Mouse (Mus musculus) embryonic stem cell, embryonic (primary cell): ENCODE measurements at regions not wholly inside any gene's neighbourhood (a gene's known extent, or its start where the extent isn't known, plus 50 kb on each side); places are given as distances from the start of the nearest gene placed in this dataset.

Experiments used
- CTCF ChIA-PET, 4 experiments: fragments of 300-600 bp in 2 of 4; fragments of 350-600 bp in 2 of 4; sonication (Branson Sonifier 250); formaldehyde crosslinking; loops; one replicate each; lab custom pipeline; 2022; ENCODE audit warnings: inconsistent platforms in 2 of 4; lab: Charles Lee
- POLR2A ChIA-PET, 4 experiments: fragments of 300-600 bp in 2 of 4; fragments of 350-600 bp in 2 of 4; sonication (Branson Sonifier 250); formaldehyde crosslinking; loops; one replicate each; lab custom pipeline; 2022; ENCODE audit warnings: antibody characterized with exemption in 4 of 4, inconsistent platforms in 1 of 4; lab: Charles Lee

DNA sequence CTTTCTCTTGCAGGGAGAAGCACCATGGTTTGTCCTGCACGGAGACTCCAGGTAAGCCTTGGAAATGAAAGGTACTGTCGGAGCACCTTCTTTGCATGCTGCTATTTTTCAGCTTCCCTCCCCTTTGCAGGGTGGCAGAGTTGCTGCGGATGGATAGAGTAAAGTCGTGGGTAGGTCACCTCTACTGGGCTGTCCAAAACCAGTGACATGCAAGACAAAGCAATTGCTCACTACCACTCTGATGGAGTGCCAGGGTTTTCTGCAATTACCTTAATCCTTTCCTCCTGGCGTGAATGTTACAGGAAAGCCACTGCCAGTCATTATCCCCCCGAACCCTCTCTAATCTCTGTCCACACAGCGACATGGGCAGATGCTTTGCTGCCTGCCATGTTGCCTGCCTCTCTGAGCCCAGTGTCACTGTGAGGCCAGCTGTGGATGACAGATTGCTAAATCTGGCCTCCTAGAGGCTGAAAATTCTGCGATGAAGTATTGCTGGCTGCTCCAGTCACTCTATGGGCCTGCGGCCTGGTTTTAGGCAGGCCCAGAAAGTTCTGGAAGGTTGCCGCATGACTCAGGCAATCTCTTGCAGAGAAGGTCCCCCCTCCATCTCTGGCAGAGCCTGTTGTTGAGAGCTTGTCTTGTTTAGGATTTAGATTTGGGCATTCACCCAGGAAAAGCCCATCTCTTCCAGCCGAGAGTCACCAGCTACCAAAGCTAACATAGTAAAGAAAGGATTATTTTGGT lies 54.1 kb upstream of the Sod3 start:
- ChIA-PET POLR2A (no interaction called here), CTCF (no interaction called here)

DNA sequence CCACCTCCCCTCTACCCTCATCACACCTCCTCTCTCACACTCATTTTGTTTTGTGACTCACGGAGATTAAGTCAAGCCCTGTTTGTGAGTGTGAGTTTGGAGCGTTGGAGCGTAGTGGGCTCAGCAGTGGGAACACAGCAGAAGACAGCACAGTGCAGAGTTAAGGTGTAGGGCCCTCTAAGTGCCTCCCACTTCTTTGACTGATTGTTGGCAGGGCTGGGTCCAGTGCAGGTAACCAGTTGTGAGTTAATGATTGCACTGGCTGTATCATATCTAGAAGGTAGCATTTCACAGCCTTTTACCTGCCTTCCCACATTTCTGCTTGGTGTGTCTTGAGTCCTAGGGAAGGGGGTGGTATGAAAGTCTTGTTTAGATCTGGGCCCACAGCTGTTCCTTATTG lies 67.3 kb upstream of the Sod3 start:
- POLR2A ChIA-PET, result interaction anchor here in 1 of 4 experiments (1.1 kb wide), 1 partner anchor 106 kb away, joined by 3 read pairs; the partner anchor contains the start of gene Dhx15

GRCm38 (mm10) chr5:52294466-52294865 lies 69.1 kb upstream of the Sod3 start:
- POLR2A ChIA-PET, result no interaction called here
- CTCF ChIA-PET, result no interaction called here

More for the DNA sequence above, 67.3 kb upstream of the Sod3 start:
- CTCF ChIA-PET, result no interaction called here

GRCm38 (mm10) chr5:52288319-52288718 lies 75.3 kb upstream of the Sod3 start:
- ChIA-PET CTCF (no interaction called here), POLR2A (no interaction called here)

DNA sequence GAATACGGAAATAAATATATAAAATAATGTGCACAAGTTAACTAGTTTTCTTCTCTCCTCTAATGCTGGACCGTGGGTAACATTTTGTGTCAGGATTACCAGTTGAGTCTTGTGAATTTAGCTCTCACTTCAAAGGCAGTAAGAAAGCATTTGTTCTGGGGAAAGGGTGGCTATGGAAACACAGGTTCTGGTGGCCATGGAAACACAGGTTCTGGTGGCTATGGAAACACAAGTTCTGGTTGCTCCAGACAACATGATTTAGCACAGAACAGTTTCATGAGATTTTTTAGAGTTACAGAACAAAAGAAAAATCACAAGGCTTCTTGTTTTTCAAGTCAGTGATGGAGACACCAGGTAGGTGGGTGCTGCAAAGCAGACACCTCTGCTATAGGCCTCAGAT lies 82.7 kb upstream of the Sod3 start:
- ChIA-PET POLR2A (no interaction called here), CTCF (no interaction called here)

DNA sequence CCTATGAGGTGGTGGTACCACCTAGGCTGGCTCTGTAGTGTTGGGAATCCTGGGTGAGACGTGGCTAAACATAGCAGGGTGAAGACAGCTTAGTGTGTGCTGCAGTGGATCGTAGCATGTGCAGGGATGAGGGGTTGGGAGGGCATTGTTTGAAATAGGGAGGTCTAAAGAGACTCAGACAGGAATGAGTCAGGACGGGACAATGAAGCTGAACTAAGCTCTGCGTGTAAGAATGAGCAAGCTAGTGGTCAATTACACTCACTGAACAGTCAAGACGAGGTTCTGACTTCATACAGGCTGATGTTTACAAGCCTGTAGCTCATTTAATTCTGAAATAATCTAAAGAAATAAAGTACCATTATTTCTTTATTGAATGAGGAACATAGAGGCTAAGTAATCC lies 85.5 kb upstream of the Sod3 start:
- ChIA-PET POLR2A (no interaction called here), CTCF (no interaction called here)

GRCm38 (mm10) chr5:52263214-52263613 lies 72.9 kb upstream of the Dhx15 start:
- ChIA-PET CTCF (no interaction called here), POLR2A (interaction anchor here in 2 of 4 experiments (0.5 to 0.6 kb wide), 2 partner anchors 31 to 73 kb away, joined by 3 read pairs; partner anchors contain the start of gene Dhx15 (in 1 of the 2))

DNA sequence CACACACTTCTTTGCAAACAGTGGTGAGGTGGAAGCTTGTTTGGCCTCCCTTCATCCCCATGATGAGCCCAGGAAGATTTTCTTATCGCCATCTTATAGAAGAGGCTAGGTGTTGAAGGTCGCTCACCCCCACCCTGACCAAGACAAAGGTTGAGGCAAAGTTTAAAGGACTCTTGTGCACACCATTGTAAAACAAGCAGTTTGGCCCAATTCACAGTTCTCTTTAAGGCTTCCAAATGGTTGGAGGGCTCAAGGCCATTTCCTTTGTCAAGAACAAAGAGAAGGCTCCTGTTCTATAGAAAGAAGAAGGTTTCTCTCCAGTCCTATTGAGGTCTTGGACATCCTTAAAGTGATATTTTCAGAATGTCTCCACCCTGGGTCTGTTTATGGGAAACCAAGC lies 67.8 kb upstream of the Dhx15 start:
- ChIA-PET POLR2A (no interaction called here), CTCF (interaction anchor here in 2 of 4 experiments (0.7 to 1.3 kb wide), 2 partner anchors 13 to 564 kb away, joined by 4 read pairs; no protein-coding TSS in a partner anchor)

DNA sequence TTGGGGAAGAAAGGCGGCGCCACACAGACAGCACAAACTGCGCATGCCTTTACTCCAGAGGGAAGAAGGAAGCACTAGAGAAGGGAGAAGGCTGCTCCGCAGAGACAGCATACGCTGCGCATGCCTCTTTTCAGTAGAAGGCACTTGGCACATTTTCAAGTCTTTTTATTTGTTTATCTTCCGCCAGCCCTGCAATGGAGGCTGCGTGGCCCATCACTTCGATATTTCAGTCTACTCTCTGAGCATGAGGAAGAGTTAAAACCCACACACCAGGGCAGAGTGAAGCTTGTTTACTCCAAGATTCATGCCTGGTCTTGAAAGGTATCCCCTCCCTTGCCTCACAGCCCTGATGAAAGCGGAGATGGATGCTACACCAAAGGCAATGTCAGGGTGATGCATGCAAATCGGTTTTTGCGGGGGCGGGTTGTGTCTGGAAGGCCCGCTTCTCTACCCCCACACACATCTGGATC lies 64.3 kb upstream of the Dhx15 start:
- POLR2A ChIA-PET, result interaction anchor here in 1 of 4 experiments (1.1 kb wide), 1 partner anchor 64 kb away, joined by 3 read pairs; the partner anchor contains the start of gene Dhx15
- CTCF ChIA-PET, result no interaction called here

DNA sequence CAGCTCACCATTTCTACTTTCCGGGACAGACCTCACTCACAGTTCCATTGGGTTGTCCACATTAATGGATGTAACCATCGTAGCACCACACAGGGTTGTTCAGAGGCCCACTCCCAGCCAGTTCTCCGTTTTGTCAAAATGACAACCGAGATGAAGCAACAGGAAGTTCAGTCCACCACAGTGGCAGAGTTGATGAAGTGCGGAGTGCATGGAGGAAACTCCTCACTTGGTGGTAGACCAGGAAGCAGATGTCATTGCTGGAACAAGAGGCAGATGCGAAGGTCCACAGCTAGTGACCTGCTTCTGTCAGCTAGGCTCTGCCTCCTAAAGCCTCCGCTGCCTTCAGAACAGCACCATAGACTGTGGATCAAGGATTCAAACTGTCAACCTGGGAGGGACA lies 59.5 kb upstream of the Dhx15 start:
- ChIA-PET POLR2A (no interaction called here), CTCF (no interaction called here)

DNA sequence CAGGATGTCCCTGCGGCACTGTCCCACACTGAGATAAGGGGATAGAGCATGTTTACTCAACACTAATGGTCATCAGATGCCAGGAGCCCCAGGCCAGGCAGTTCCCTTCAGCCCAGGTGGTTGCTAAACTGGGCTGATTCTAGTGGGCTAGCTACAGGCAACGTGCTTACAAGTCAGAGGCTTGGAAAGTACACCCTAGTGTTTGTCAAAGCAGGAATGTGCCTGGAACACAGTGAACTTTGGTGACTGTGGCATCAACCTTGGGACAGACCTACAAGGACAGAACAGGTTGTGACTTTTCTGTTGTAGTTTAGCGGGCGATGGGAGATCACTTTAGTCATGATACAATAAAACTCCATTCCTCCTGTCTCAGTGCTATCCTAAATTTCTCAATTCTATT lies 53.6 kb upstream of the Dhx15 start:
- ChIA-PET CTCF (no interaction called here), POLR2A (interaction anchor here in 2 of 4 experiments (0.6 to 1.3 kb wide), 2 partner anchors 11 to 124 kb away, joined by 3 read pairs; no protein-coding TSS in a partner anchor)

DNA sequence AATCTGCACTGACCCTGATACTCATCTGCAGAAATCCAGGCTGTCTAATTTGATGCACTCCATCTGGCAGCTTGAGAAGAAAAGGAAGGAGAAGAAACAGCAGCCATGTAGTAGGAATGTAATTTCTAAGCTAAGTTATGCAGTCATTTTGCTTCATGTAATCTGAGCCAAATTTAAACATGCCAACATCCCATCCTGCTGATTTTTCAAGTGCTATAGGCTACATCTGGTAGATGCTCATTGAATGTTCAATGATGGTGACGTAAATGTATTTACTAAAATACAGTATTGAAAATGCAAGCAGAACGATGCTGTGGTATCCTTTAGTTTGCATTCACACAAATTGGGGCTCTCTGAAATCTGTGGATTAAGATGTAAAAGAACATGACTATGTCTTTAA lies 52.1 kb upstream of the Dhx15 start:
- POLR2A ChIA-PET, result no interaction called here
- CTCF ChIA-PET, result no interaction called here

GRCm38 (mm10) chr5:52240540-52240939 lies 50.2 kb upstream of the Dhx15 start:
- ChIA-PET POLR2A (interaction anchor here in 1 of 4 experiments (0.6 kb wide), 1 partner anchor 125 kb away, joined by 5 read pairs; no protein-coding TSS in a partner anchor), CTCF (interaction anchor here (0.6 to 1.4 kb wide), 8 partner anchors 8 to 575 kb away, joined by 3 to 13 read pairs (median 6); no protein-coding TSS in a partner anchor)
